Mouse (Mus musculus): ENCODE data around the gene Hspb1.

Gene Hspb1

GRCm38 (mm10) chr5:135913201-135913600, 25.5 kb downstream of the Hspb1 start:
- no peak for DNase-seq (ENCODE audit: low spot score in 2 of 2)

DNA sequence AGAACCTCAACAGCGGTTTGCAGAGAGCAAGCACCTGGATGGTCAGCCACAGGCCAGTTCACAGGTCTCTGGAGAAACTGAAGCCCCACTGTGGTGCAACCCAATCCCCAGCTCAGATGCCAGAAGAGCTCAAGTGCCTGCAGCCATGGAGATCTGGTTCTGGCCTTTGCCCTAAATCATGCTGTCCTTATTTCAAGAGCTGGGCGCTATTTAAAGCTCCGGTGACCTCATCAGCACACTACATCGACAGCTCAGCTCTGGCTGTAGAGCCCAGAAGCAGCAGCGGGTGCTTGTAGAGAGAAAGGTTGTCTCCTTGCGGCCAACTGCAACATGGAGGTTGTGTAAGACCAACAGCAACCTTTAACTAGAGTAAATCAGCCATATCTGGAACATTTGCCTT, 26.4 kb downstream of the Hspb1 start:
- DNase-seq (ENCODE audit: low spot score in 2 of 2) = no peak

- DNase-seq (ENCODE audit: low spot score in 2 of 2) = no peak
Observed at GRCm38 (mm10) chr5:135916051-135916565, 28.4 kb downstream of the Hspb1 start.

DNA sequence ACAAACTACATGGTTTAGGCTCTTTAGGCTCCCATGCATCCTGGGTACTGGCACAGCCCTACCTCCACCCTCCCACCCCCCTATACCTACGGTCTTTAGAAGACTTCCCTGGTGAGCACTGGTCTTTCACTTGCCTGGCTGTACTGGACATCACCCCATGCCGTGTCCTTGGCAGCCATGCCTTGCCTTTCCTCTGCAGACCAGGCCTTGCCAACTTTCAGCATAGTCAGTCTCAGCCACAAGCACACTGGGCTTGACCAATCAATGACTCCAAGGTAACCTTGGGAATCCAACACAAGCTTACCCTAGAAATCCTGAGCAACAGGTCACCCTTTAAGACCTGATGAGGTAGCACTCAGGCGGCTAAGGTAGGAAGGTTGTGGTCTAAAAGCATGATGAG, 28.9 kb downstream of the Hspb1 start:
- DNase-seq (ENCODE audit: low spot score in 2 of 2) = no peak

DNA sequence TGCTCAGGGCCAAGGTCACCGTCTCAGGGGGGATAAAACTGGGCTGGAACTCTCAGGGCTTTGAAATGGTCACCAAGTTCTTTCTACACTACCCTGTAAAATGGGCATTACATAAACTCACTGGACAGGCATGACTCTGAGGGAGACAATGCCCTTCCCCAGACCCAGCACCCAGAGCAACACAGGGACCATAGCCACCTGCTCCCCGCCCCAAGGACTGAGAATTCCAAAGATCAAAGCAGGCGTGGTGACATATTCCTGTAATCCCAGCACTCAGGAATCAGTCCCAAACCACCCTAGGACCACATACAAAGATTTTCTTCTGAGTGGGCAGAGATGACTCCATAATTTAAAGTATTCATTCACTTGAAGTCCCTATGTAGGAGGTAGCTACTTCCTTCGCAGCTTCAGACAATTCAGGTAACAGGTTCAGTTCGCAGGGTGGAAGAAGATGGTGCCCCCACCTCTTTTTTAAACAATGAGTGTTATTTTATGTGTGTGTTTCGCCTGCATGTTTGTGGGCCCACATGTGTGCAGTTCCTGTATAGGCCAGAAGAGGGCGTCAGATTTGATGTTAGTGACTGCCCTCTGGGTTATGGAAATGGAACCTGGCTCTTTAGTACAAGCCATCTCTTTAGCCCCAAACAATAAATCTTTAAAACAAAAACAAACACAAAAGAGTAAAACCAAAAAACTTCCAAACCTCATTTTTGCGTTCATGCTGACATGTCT, 29.8 kb downstream of the Hspb1 start:
- no peak for DNase-seq (ENCODE audit: low spot score in 2 of 2)

DNA sequence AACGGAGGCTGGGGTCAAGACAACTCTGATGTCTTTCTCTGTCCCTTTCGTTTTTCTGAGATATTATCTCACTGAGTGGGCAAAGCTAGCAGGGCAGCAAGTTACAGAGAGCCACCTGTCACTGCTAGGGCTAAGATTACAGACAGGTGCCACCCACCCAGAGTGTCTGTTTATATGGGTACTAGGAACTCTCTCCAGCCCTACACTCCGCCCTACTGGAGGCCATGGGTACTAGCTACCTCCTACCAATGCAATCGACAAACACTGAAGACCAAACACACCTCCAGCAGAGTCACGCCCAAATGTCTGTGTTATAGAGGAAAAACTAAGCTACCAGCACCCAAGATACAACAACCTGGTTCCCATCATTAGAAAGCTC, 30.3 kb downstream of the Hspb1 start:
- no peak for DNase-seq (ENCODE audit: low spot score in 2 of 2)

DNA sequence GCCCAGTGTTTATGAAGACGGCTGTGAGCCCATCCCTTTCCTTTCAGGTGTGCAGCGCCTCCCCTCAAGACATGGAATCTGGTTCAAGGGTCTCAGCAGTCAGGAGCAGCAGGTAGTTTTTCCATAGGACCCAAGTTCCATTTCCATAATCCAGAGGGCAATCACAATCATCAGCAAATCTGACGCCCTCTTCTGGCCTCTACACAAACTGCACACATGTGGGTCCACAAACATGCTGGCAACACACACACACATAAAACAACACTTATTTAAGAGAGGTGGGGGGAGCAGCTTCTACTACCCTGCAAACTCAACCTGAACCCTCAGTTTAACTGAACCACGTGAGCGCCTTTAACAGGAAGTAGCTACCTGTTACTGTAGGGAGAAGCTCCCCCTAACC, 30.9 kb downstream of the Hspb1 start:
- DNase-seq (ENCODE audit: low spot score in 2 of 2) = no peak

- no peak for DNase-seq (ENCODE audit: low spot score in 2 of 2)
Observed at GRCm38 (mm10) chr5:135919902-135920301, 32.2 kb downstream of the Hspb1 start.

- no peak for DNase-seq (ENCODE audit: low spot score in 2 of 2)
Observed at GRCm38 (mm10) chr5:135923901-135924300, 36.2 kb downstream of the Hspb1 start.

GRCm38 (mm10) chr5:135929685-135930424, 42.1 kb downstream of the Hspb1 start:
- no peak for DNase-seq (ENCODE audit: low spot score in 2 of 2)

DNA sequence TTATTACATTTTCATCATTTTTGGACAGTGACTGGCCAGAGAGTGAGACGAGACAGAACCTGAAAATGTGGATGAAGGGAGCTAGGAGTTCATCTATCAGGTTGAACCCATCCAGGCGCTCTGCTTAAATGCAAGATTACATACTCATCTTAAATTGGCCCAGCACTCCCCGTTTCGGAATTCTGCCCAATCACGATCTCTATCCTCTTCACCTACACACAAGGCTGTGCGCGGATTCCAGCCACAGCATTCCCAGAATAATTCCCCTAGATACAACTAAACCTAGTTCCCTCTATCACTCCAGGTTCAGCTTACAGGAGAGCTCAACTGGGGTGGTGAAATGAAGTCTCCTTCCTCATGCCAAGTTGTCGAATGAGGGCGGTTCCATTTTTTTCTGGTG, 43.8 kb downstream of the Hspb1 start:
- DNase-seq (ENCODE audit: low spot score in 2 of 2) = no peak

GRCm38 (mm10) chr5:135932359-135932758, 44.6 kb downstream of the Hspb1 start:
- DNase-seq (ENCODE audit: low spot score in 2 of 2) = no peak

DNA sequence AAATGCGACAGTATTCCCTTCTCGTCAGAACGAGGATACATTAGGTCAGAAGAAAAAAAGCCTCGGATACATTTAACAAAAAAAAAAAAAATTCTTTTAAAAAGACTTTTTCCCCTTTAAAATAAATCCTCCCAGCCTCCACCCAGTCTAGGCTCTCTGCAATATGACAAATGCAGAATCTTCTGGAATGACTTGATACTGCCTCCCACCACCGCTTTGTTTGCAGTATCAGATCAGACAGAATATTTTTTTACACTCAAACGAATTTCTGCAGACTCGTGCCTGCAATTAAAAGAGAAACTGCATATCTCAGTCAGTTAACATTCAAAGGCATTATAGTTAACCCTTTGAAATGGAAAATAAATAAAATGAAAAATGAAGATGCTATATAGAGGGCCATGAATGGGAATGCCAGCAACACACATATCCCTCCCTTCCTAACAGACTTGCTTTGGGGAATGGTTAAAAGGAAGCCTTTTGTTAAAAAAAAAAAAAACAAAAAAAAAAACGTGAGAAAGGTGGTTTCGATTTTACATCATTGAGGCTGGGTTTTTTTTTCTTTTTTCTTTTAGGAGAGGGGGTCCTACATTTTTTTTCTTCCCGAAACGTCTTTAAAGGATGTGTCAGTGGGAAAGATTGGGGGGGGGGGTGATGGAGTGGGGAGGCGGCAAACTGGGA, 45.6 kb downstream of the Hspb1 start:
- no peak for DNase-seq (ENCODE audit: low spot score in 2 of 2)

- DNase-seq (ENCODE audit: low spot score in 2 of 2) = peak; percentile 55 to 73
Observed at GRCm38 (mm10) chr5:135933900-135934441, 46.3 kb downstream of the Hspb1 start.

DNA sequence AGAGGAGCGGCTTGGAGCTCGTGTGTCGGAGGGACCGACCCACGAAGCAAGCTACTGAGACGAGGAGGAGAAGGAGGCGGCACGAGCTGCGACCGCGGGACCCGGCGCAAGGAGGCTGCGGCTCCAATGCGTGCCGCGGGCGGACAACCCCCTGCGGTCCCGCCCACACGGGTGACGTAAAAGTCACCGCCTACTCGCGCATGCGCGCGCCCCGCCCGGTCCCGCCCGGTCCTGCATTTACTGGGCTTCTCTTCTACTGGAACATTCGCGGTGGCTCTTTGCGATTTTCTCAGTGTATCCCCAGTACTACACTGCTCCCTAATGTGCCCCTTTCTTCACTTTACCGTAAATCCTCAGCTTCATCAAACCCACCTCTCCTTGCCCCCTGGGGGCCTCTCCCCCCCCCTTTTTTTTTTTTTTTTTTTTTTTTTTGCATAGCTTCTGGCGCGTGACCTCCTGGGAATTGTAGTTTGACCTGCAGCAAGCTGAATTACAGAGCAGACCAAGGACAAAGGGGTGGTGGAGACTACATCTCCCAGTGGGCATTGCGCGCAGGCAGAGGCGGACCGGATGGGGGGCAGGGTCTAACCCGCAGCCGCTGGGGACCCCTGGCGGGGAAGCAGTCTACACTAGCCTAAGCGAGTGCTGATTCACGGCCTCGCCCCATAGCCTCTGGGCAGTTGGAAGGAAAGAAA, 46.9 kb downstream of the Hspb1 start, which contains the start of gene Ywhag:
Ywhag (minus strand) TSS at position 136 of the 695 bp plus-strand sequence.
- DNase-seq (ENCODE audit: low spot score in 2 of 2) = peak; percentile 96 to 97

DNA sequence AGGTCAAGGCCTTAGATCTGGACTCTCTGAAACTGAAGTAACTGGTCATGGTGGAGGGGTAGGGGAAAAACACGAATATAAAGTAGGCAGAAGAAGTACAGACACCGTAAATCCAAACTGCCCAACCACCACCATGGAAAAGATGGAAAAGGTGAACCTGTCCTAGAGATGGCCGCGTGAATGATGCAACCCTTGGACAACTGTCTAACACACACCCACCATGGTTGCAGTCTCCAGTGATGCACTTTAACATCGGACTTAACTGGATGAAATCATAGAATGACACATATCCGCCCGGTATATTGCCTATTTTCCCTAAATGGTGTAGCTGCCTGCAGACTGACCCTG, 47.4 kb downstream of the Hspb1 start:
- DNase-seq (ENCODE audit: low spot score in 2 of 2) = no peak

DNA sequence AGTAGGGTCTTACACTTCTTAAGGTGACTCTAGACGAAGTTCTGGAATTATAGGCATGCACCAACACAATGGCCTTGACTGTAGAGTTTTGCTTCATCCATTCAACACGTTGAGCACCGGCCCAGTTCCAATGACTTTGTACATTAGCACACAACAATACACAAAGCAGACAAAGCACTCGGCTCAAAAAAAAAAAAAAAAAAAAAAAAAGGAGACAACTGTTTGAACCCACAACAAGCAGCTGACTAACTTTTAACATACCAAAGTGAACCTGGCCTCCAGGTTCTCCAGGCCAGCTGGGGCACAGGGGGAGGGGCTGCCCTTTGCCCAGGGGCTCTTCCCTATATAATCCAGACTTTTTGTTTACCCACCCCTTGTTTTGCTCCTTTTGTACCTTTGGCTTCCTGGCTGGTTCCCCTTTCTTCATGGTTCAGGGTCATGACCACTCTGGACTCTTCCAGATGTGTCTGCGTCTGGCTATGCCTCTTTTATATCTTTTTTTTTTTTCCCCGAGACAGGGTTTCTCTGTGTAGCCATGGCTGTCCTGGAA, 48.0 kb downstream of the Hspb1 start:
- DNase-seq (ENCODE audit: low spot score in 2 of 2) = no peak

Measured in urinary bladder, postnatal 4 days (tissue).